Mouse (Mus musculus): ENCODE measurements around the gene Otof. TPM values are rescaled to one million over a fixed set of nuclear protein-coding genes. Genes with fewer than 3 reads are reported as not detected.

Gene Otof
- polyA plus RNA-seq, 1 experiment from 2014 or later, result 0.20 TPM

- 79% methylated on average over 8 of the region's 8 CpGs for WGBS
- H3K4me2 ChIP-seq (replicated peaks), result no peak overlapping the region
- H3K9me3 ChIP-seq, result no peaks in the 10 kb centered on the region
- no peak overlapping the region for H3K9ac ChIP-seq
- H3K4me1 ChIP-seq, result no peaks in the 10 kb centered on the region
- no peaks in the 10 kb centered on the region for H3K27me3 ChIP-seq (replicated peaks)
- H3K36me3 ChIP-seq, result no peaks in the 10 kb centered on the region
- no peak overlapping the region for H3K27ac ChIP-seq
- no peak overlapping the region for H3K4me3 ChIP-seq
- ATAC-seq (ENCODE audit: low FRiP score, low read depth), result no peak
Observed at GRCm38 (mm10) chr5:30367405-30367804, 94.3 kb downstream of the Otof start.

- no peaks in the 10 kb centered on the region for H3K36me3 ChIP-seq
- no peak overlapping the region for H3K4me2 ChIP-seq (replicated peaks)
- no peaks in the 10 kb centered on the region for H3K27me3 ChIP-seq (replicated peaks)
- ATAC-seq (ENCODE audit: low FRiP score, low read depth), result no peak
- H3K9me3 ChIP-seq, result no peaks in the 10 kb centered on the region
- no peak overlapping the region for H3K4me3 ChIP-seq
- no peaks in the 10 kb centered on the region for H3K4me1 ChIP-seq
- H3K9ac ChIP-seq, result no peak overlapping the region
- H3K27ac ChIP-seq, result no peak overlapping the region
- 84% methylated on average over 10 of the region's 10 CpGs for WGBS
Observed at GRCm38 (mm10) chr5:30358436-30359099, 103.2 kb downstream of the Otof start.

GRCm38 (mm10) chr5:30356647-30357046 lies 105.1 kb downstream of the Otof start:
- Histone ChIP-seq H3K9me3 (no peaks in the 10 kb centered on the region), H3K4me1 (no peaks in the 10 kb centered on the region), H3K4me3 (no peak overlapping the region), H3K9ac (no peak overlapping the region), H3K27ac (no peak overlapping the region), H3K4me2 (replicated peaks) (no peak overlapping the region), H3K36me3 (no peaks in the 10 kb centered on the region), H3K27me3 (replicated peaks) (no peaks in the 10 kb centered on the region)
- 80% methylated on average over 7 of the region's 7 CpGs for WGBS
- no peak for ATAC-seq (ENCODE audit: low FRiP score, low read depth)

- no peak for ATAC-seq (ENCODE audit: low FRiP score, low read depth)
- WGBS, result 84% methylated on average over 14 of the region's 14 CpGs
Observed at GRCm38 (mm10) chr5:30355559-30356159, 106.1 kb downstream of the Otof start.

GRCm38 (mm10) chr5:30355114-30355513 lies 106.6 kb downstream of the Otof start:
- 84% methylated on average over 7 of the region's 7 CpGs for WGBS

More at GRCm38 (mm10) chr5:30355559-30356159, 106.1 kb downstream of the Otof start:
- H3K9me3 ChIP-seq, result no peaks in the 10 kb centered on the region
- H3K27ac ChIP-seq, result no peak overlapping the region
- no peak overlapping the region for H3K4me3 ChIP-seq
- no peaks in the 10 kb centered on the region for H3K27me3 ChIP-seq (replicated peaks)
- H3K36me3 ChIP-seq, result no peaks in the 10 kb centered on the region
- no peaks in the 10 kb centered on the region for H3K4me1 ChIP-seq
- no peak overlapping the region for H3K9ac ChIP-seq
- no peak overlapping the region for H3K4me2 ChIP-seq (replicated peaks)

GRCm38 (mm10) chr5:30353605-30354004 lies 108.1 kb downstream of the Otof start:
- no peak overlapping the region for H3K9ac ChIP-seq
- no peaks in the 10 kb centered on the region for H3K36me3 ChIP-seq
- no peak overlapping the region for H3K4me2 ChIP-seq (replicated peaks)
- no peak for ATAC-seq (ENCODE audit: low FRiP score, low read depth)
- WGBS, result 65% methylated on average over 3 of the region's 3 CpGs
- H3K9me3 ChIP-seq, result no peaks in the 10 kb centered on the region
- H3K4me1 ChIP-seq, result no peaks in the 10 kb centered on the region
- H3K4me3 ChIP-seq, result no peak overlapping the region
- H3K27ac ChIP-seq, result no peak overlapping the region
- no peaks in the 10 kb centered on the region for H3K27me3 ChIP-seq (replicated peaks)

More at GRCm38 (mm10) chr5:30355114-30355513, 106.6 kb downstream of the Otof start:
- H3K9me3 ChIP-seq, result no peaks in the 10 kb centered on the region
- H3K4me2 ChIP-seq (replicated peaks), result no peak overlapping the region
- no peak overlapping the region for H3K9ac ChIP-seq
- no peaks in the 10 kb centered on the region for H3K36me3 ChIP-seq
- H3K27me3 ChIP-seq (replicated peaks), result no peaks in the 10 kb centered on the region
- H3K27ac ChIP-seq, result no peak overlapping the region
- H3K4me1 ChIP-seq, result no peaks in the 10 kb centered on the region
- H3K4me3 ChIP-seq, result no peak overlapping the region
- no peak for ATAC-seq (ENCODE audit: low FRiP score, low read depth)

- Histone ChIP-seq H3K27ac (no peak overlapping the region), H3K4me1 (no peaks in the 10 kb centered on the region), H3K9ac (no peak overlapping the region), H3K27me3 (replicated peaks) (0 out of 2 replicates have a peak, but pooled peaks cover 10% of the 10 kb centered on the region), H3K4me2 (replicated peaks) (no peak overlapping the region), H3K36me3 (no peaks in the 10 kb centered on the region), H3K4me3 (no peak overlapping the region), H3K9me3 (no peaks in the 10 kb centered on the region)
- 73% methylated on average over 5 of the region's 5 CpGs for WGBS
- no peak for ATAC-seq (ENCODE audit: low FRiP score, low read depth)
Observed at GRCm38 (mm10) chr5:30343886-30344285, 117.8 kb downstream of the Otof start.

- 3% methylated on average over 9 of the region's 9 CpGs for WGBS
- Histone ChIP-seq H3K9ac (peak overlapping the region; percentile 29; the same call in 1 of the 2 replicates), H3K27me3 (replicated peaks) (0 out of 2 replicates have a peak, but pooled peaks cover 10% of the 10 kb centered on the region), H3K27ac (no peak overlapping the region), H3K9me3 (no peaks in the 10 kb centered on the region), H3K4me1 (no peaks in the 10 kb centered on the region), H3K36me3 (no peaks in the 10 kb centered on the region), H3K4me2 (replicated peaks) (peak overlapping the region; percentile 60), H3K4me3 (peak overlapping the region; percentile 15; the same call in 1 of the 2 replicates)
- peak; percentile 44; the same call in 1 of the 2 replicates for ATAC-seq (ENCODE audit: low FRiP score, low read depth)
Observed at GRCm38 (mm10) chr5:30343107-30343506, 118.6 kb downstream of the Otof start.

GRCm38 (mm10) chr5:30342601-30343015 lies 119.1 kb downstream of the Otof start:
- H3K9ac ChIP-seq, result peak overlapping the region; percentile 29; the same call in 1 of the 2 replicates
- H3K4me2 ChIP-seq (replicated peaks), result peak overlapping the region; percentile 60
- H3K27me3 ChIP-seq (replicated peaks), result 0 out of 2 replicates have a peak, but pooled peaks cover 10% of the 10 kb centered on the region
- 6% methylated on average over 17 of the region's 17 CpGs for WGBS
- H3K4me1 ChIP-seq, result no peaks in the 10 kb centered on the region
- peak overlapping the region; percentile 15; the same call in 1 of the 2 replicates for H3K4me3 ChIP-seq
- no peaks in the 10 kb centered on the region for H3K36me3 ChIP-seq
- no peaks in the 10 kb centered on the region for H3K9me3 ChIP-seq
- H3K27ac ChIP-seq, result no peak overlapping the region
- ATAC-seq (ENCODE audit: low FRiP score, low read depth), result peak; percentile 48; the same call in 1 of the 2 replicates

- Histone ChIP-seq H3K9ac (no peak overlapping the region), H3K9me3 (no peaks in the 10 kb centered on the region), H3K4me3 (no peak overlapping the region), H3K27me3 (replicated peaks) (0 out of 2 replicates have a peak, but pooled peaks cover 10% of the 10 kb centered on the region), H3K36me3 (no peaks in the 10 kb centered on the region), H3K27ac (no peak overlapping the region), H3K4me1 (no peaks in the 10 kb centered on the region), H3K4me2 (replicated peaks) (no peak overlapping the region)
- ATAC-seq (ENCODE audit: low FRiP score, low read depth), result no peak
- 85% methylated on average over 11 of the region's 11 CpGs for WGBS
Observed at GRCm38 (mm10) chr5:30341601-30342365, 119.9 kb downstream of the Otof start.

GRCm38 (mm10) chr5:30340815-30341214 lies 120.9 kb downstream of the Otof start:
- 0 out of 2 replicates have a peak, but pooled peaks cover 10% of the 10 kb centered on the region for H3K27me3 ChIP-seq (replicated peaks)
- H3K27ac ChIP-seq, result no peak overlapping the region
- H3K4me1 ChIP-seq, result no peaks in the 10 kb centered on the region
- ATAC-seq (ENCODE audit: low FRiP score, low read depth), result no peak
- no peaks in the 10 kb centered on the region for H3K36me3 ChIP-seq
- H3K4me3 ChIP-seq, result no peak overlapping the region
- 82% methylated on average over 5 of the region's 5 CpGs for WGBS
- H3K4me2 ChIP-seq (replicated peaks), result no peak overlapping the region
- no peak overlapping the region for H3K9ac ChIP-seq
- H3K9me3 ChIP-seq, result no peaks in the 10 kb centered on the region

Data from neural tube, embryonic 12.5 days (tissue).